Mouse (Mus musculus) megakaryocyte, adult 5-6 weeks (primary cell): Measurements from ENCODE around the gene Chordc1. TPM values are rescaled to one million over a fixed set of nuclear protein-coding genes. Genes with fewer than 3 reads are reported as not detected.
A peak's percentile ranks its signal among the peaks of the same experiment; 100 is the strongest.
"Not testable (repeated sequence)": the region's sequence is repeated elsewhere in the genome, so short reads cannot be mapped to it uniquely, and the experiment has no call there.

Experiments
- ATAC-seq: 2 replicates; pipeline ENCODE4 v1.8.0; 2016; ENCODE audit warnings: mild to moderate bottlenecking, inconsistent platforms; ENCODE audit not compliant: poor library complexity, severe bottlenecking
- total RNA-seq, 2 experiments: library from RNA; stranded (forward) in 1 of 2; stranded (reverse) in 1 of 2; fragments of 153-499, 151-499 nt in 1 of 2; fragments of 221-1000, 200-1000 nt in 1 of 2; gene quantifications; 2 replicates each; pipeline versions ENCODE4 v1.2.3 to v1.2.4; 2015 to 2017

Chordc1 gene
- 28.7 and 31.1 TPM in 2 replicates for total RNA-seq (2015)
- 59.0 and 65.2 TPM in 2 replicates for total RNA-seq (2017)

GRCm38 (mm10) chr9:18291571-18292429, at the start of gene Chordc1:
Gene Chordc1, plus strand, starts transcription at chr9:18292125.
- ATAC-seq, result peak; percentile 95

- ATAC-seq, result no peak
Observed at GRCm38 (mm10) chr9:18275901-18276300, 16.0 kb upstream of the Chordc1 start.

DNA sequence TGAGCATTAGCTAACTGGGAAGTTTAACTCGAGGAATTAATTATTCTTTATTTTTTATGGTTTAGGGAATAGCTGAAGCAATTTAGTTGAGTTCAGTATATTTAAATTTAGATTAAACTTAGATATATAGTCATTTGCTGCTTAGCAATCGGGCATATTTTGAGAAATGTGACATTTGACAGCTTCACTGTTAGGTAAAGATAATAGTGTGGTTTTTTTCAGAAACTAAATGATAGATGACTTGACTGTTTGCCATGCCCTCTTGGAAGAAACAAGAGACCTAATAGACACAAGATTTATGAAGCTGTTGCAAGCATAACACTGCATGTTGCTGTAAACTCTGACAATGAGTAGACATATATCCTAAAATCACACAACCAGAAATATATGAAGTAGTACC, 15.1 kb upstream of the Chordc1 start:
- ATAC-seq, result no peak

GRCm38 (mm10) chr9:18277497-18277896, 14.4 kb upstream of the Chordc1 start:
- ATAC-seq, result peak; percentile 43; the same call in 1 of the 2 replicates

GRCm38 (mm10) chr9:18278693-18279092, 13.2 kb upstream of the Chordc1 start:
- ATAC-seq, result not testable (repeated sequence)

GRCm38 (mm10) chr9:18292443-18292922, 558 bp downstream of the Chordc1 start:
- ATAC-seq, result peak; percentile 20; the same call in 1 of the 2 replicates

- no peak for ATAC-seq
Observed at GRCm38 (mm10) chr9:18293026-18293781, 1.3 kb downstream of the Chordc1 start.

- no peak for ATAC-seq
Observed at GRCm38 (mm10) chr9:18298301-18298700, 6.4 kb downstream of the Chordc1 start.

GRCm38 (mm10) chr9:18319990-18320389, 28.1 kb downstream of the Chordc1 start:
- ATAC-seq, result no peak

Other genes starting within 250 kb of the Chordc1 start
- gene Naalad2, start 110.9 kb downstream of the Chordc1 start, total RNA-seq (2015), result not detected in 2 replicates
- gene Naalad2, start 110.9 kb downstream of the Chordc1 start, total RNA-seq (2017), result 0.88 TPM in 1 of 2 replicates, not detected in the other
- gene Ubtfl1, start 112.3 kb downstream of the Chordc1 start, total RNA-seq (2015), result not detected in 2 replicates
- not detected in 2 replicates for gene Ubtfl1, start 112.3 kb downstream of the Chordc1 start, total RNA-seq (2017)
- not detected in 2 replicates for gene Mbd3l2, start 138.5 kb downstream of the Chordc1 start, total RNA-seq (2015)
- gene Mbd3l2, start 138.5 kb downstream of the Chordc1 start, total RNA-seq (2017), result not detected in 2 replicates
- gene Zfp558, start 186.1 kb downstream of the Chordc1 start, total RNA-seq (2015), result 0.21 and 0.27 TPM in 2 replicates
- 0.22 and 2.2 TPM in 2 replicates for gene Zfp558, start 186.1 kb downstream of the Chordc1 start, total RNA-seq (2017)
- gene Mbd3l1, start 186.2 kb downstream of the Chordc1 start, total RNA-seq (2015), result not detected in 2 replicates
- gene Mbd3l1, start 186.2 kb downstream of the Chordc1 start, total RNA-seq (2017), result not detected in 2 replicates